Mouse (Mus musculus): ENCODE results near the gene Prickle2.

Gene Prickle2

GRCm38 (mm10) chr6:92518438-92518968, 187.5 kb downstream of the Prickle2 start:
- DNase-seq (ENCODE audit: low spot score in 2 of 2): no peak

- DNase-seq (ENCODE audit: low spot score in 2 of 2): no peak
Measured at GRCm38 (mm10) chr6:92517002-92517401, 189.0 kb downstream of the Prickle2 start.

DNA sequence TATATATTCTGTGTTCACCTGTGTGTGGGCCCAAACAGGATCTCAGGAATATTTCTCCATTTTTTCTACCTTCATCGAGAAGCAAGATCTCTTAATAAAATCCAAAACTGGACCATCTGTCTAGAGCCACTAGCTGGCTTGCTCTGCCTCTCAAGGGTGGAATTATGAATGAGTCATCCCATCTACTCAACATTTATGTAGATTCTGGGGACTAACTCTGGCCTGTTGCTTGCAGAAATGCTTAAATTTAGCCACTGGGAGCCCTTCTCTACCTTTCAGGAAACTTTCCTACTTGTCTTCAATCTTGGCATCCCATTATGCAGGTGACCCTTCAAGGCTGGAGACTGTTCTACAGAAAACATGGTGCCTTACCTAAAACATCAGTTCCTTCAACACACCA, 194.0 kb downstream of the Prickle2 start:
- DNase-seq (ENCODE audit: low spot score in 2 of 2): no peak

DNA sequence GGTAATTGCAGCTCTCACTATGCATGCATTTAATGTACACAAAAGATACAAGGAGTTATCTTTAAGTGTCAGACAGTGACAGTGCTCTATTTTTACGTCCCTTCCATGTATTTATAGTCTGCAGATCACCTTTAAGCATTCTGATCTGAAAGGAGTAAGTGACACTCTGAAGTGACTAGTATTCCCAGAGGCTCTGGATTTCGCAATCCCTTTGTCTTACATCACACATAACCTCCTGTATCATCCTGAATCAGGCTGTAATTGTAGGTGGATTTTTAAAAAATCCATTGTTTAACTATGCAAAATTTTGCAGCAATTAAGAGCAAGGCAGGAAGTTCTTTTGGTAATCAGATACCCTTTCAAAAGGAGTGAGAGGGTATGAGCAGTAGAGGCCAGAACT, 196.2 kb downstream of the Prickle2 start:
- no peak for DNase-seq (ENCODE audit: low spot score in 2 of 2)

DNA sequence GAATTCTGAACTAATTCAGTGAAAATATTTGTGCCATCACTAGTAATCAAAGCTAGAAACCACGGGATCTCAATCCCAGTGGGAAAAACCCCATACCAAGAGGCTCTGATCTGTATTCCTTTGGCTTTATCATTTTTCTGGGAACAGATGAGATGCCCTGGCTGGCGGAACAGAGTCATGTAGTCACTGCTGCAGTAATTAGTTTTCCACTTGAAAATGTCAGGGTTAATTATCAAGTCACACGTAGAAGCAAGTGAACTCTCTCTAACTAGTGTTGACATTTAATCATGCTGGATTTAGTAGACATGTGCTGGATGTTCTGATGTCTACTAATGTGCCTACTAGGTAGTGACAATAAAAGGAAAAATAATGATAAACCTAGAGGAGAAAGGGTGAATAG, 199.7 kb downstream of the Prickle2 start:
- DNase-seq (ENCODE audit: low spot score in 2 of 2): no peak

DNA sequence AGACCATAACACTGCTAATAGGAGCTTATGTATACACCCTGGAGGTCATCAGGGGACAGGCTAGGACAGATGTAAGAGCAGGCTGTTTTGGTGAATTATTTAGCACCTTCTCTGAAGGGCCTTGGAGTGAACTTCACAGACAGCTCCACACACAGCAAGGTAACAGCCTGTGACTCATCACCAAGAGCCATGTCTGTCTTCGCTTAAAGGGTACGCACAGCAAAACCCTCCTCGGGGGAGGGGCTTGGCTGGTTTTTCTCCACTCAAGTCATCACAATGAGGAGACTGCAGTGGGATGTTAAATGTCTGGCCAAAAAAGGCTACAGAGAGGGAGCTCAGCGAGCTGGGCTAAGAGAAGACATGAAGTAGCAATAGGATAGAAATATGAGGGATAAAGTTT, 206.5 kb downstream of the Prickle2 start:
- DNase-seq (ENCODE audit: low spot score in 2 of 2): peak in 1 of 2 experiments; percentile 26

DNA sequence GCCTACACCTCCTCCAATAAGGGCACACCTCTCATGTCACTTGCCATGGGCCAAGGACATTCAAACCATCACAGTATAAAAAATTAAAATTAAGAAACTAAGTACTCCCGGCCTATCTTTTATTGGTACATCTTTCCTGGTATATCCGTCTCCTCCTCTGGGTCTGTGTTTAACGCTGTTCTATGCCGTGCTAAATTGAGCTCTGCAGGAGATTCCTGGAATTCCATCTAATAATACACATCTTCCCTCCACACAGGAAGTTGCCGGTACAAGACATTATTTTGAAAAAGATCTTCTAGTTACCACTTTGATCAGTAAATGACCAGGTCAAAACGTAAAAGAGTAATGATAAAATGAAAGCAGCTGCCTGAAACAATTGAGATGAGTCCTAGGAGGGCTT, 207.4 kb downstream of the Prickle2 start:
- DNase-seq (ENCODE audit: low spot score in 2 of 2): no peak

- DNase-seq (ENCODE audit: low spot score in 2 of 2): no peak
Measured at GRCm38 (mm10) chr6:92497279-92497678, 208.7 kb downstream of the Prickle2 start.

DNA sequence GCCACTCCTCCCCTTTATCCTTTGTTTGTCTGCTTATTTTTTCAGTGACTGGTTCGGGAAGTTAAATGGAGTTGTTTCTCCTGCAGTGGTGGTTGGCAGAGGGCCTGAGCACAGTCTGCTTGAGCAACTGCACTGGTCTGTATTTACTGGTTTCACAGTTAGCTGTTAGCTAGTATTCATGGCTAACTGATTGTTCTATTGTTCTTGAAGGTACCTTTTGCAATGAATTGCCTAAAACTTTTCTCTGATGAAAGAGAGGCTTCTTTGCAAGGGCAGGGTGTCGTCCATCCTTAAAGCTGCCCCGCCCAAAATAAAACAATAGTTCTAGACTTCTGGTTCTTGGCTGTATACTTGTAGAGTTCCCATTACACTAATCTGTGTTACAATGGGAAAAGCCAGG, 210.5 kb downstream of the Prickle2 start:
- no peak for DNase-seq (ENCODE audit: low spot score in 2 of 2)

DNA sequence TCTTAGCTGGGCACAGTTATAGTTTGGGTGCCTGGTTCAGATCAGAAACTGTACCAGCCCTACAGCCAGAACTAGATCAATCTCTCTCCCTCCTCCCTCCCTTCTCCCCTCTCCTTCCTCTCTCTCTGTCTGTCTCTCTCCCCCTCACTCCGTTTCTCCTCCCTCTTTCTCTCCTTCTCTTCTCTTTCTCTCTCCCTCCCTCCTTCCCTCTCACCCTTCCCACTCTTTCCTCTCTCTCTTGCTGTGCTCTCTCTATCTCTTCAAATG, 224.3 kb downstream of the Prickle2 start:
- no peak for DNase-seq (ENCODE audit: low spot score in 2 of 2)

DNA sequence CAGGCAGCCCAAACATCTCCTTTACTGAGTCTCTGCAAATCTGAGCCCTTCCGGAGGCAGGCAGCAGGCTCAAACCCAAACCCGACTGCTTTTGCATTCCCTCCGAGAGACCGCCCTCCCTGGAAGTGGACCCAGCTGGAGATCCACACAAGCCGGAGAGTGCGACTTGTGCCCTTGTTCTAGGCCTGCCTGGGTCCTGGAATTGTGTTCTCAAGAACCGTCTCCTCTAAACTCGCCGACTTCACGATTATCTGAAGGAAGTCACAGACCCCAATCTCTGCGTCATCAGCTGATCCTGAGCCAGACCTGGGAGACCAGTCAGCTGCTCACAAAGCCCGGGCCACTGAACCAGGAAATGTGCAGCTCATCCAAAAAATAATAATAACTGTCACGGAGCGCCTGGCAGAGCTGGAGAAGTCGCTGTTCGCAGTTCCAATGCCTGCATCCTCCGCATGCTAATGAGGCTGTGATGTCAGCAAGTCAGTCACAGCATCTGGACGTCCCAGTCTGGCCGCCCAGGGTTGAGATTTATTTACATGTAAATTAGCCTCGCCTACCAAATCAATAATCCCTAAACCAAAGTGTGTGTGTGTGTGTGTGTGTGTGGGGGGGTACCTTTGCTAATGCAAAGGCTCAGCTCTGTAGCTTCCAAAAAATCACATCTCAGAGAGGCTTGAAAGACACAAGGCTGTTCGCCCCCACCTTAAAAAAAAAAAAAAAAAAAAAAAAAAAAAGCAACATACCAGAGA, 224.8 kb downstream of the Prickle2 start:
- DNase-seq (ENCODE audit: low spot score in 2 of 2): peak; percentile 78 to 86

- no peak for DNase-seq (ENCODE audit: low spot score in 2 of 2)
Measured at GRCm38 (mm10) chr6:92478612-92479011, 227.3 kb downstream of the Prickle2 start.

- DNase-seq (ENCODE audit: low spot score in 2 of 2): no peak
Measured at GRCm38 (mm10) chr6:92477621-92478020, 228.3 kb downstream of the Prickle2 start.

DNA sequence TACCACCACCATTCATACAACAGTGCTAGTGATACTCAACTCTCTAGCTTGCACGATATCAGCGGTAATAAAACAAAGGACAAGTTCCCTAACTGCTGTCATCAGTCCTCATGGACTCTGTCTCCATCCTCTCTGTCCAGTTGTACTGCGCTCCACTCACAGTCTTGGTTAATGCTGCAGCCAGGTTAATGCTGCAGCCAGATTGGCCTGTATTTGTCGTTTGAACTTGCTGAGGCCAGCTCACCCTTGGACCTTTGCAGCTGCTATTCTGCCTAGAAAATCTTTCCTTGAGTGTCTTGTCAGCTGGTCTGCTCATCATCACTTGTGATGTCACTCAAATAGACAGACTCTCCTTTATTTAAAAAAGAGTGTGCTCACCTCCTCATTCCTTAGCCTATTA, 236.5 kb downstream of the Prickle2 start:
- no peak for DNase-seq (ENCODE audit: low spot score in 2 of 2)

DNA sequence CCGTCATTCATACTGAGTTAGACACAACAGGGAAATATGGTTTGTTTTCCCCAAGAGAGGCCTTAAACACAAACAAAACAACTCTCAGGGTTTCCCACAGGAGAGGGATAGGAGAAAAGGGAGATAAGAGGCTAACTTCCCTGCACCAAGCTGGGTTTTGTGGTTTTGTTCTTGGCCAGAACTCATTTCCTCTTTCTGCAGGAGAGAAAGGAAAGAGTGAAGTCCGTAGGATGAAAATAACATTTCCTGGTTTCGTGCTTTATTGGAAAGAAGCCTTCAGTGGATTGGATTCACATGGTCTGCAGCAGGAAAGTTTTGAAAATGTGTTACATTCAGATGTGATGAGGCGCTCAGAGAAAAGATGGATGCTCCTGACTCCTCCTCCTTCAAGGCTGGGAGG, 237.1 kb downstream of the Prickle2 start:
- DNase-seq (ENCODE audit: low spot score in 2 of 2): no peak

- no peak for DNase-seq (ENCODE audit: low spot score in 2 of 2)
Measured at GRCm38 (mm10) chr6:92468383-92468791, 237.6 kb downstream of the Prickle2 start.

DNA sequence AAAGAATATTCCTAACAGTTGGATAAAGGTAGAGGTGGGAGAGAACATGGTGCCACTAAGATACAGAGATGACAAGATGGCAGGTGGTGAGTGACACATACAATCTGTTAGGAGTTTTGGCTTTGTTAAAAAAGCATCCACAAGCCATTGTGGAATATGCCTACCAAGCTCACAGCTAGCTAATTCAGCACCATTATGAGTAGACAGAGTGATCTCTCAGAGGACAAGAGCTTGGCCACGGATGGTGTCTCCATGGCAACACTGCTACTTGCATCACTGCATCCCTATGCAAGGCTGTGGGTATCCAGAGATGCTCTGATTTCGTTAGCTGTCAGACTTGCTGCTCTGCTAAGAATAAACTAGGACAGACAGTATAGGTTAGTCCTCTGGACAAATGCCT, 238.6 kb downstream of the Prickle2 start:
- peak; percentile 61 to 62 for DNase-seq (ENCODE audit: low spot score in 2 of 2)

DNA sequence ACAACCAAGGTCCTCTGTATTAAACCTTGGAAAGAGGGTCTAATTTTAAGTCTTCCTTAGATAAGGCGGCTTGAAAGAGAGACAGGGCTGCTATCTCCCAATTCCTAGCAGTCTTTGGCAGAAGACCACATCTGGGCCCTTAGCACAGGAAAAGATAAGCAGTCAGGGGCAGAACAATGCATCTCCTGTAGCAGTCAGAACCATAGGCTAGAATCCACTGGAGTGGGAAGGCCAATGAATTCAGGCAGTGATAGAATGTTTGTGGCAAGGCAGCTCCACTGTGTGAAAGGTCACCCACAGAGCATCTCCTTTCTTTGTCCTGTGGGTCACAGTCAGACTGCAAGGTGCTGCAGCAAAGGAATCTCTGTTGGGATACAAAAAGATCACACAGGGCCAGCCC, 240.3 kb downstream of the Prickle2 start:
- no peak for DNase-seq (ENCODE audit: low spot score in 2 of 2)

GRCm38 (mm10) chr6:92464781-92465337, 241.1 kb downstream of the Prickle2 start:
- no peak for DNase-seq (ENCODE audit: low spot score in 2 of 2)

DNA sequence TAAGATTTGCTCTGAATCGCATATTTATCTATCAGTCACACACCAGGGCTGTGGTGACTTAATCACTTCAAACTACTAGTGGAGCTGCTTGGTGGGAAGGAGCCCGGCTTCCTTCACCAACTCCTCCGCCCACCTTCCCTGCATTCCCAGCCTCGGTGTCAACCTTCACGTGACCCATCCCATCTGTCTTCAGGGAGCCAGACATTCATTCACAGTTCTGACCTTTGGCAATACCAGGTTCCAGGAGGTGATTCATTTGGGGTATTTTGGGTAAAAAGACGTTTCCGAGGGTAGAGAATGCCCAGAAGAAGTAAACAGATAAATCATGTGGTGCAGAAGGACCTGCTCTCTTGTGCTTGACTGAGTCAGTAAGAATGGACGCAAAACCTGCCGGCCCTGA, 242.2 kb downstream of the Prickle2 start:
- DNase-seq (ENCODE audit: low spot score in 2 of 2): no peak

- DNase-seq (ENCODE audit: low spot score in 2 of 2): no peak
Measured at GRCm38 (mm10) chr6:92460750-92461149, 245.2 kb downstream of the Prickle2 start.

DNA sequence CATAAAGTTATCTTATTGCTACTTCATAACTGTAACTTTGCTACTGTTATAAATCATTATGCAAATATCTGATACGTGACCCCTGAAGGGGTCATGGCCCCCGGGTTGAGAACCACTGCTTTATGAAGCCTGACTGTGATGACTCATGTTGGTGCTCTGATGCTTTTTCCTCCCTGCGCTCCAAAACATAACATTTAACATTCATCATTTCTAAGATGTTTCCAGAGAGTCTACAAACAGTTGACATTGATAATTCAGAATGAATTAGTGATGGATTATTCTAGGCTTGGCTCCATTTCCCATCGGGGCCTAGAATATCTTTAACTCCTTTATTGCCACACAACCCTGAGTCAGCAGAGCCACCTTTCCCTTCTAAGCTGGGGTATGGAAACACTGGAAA, 247.9 kb downstream of the Prickle2 start:
- DNase-seq (ENCODE audit: low spot score in 2 of 2): no peak

GRCm38 (mm10) chr6:92451421-92451820, 254.5 kb downstream of the Prickle2 start:
- DNase-seq (ENCODE audit: low spot score in 2 of 2): no peak

DNA sequence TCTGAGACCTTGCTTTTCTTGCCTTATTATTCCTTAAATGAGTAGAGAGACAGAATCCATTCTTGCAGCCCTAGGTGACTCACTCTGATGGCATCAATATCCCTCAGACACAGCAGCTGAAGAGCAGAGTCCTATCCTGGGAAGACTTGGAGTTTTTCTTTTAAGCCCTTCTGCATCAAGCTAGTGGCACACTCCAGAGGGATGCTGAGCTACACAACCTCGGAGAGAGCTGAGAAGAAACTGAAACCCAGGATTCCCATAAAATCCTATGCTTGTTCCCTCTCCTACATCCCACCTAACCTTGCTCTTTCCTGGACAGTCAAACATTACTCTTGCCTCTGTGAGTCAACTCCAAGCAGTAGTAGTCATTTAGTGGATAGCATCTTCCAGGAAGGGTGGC, 256.0 kb downstream of the Prickle2 start:
- DNase-seq (ENCODE audit: low spot score in 2 of 2): no peak

Data from right cerebral cortex, adult 2 months (tissue).